Mouse (Mus musculus) ES-E14 (cell line): Measurements from ENCODE around the gene Sipa1l3.

Experiments
- CHD2 ChIP-seq: IDR thresholded peaks from 2 replicates; pipeline ENCODE4 v1.6.1; 2014; ENCODE audit warnings: mild to moderate bottlenecking, low read depth, low read length, inconsistent platforms
- HCFC1 ChIP-seq: IDR thresholded peaks from 2 replicates; pipeline ENCODE4 v1.6.1; 2012; ENCODE audit warnings: low read length, inconsistent platforms, borderline replicate concordance; ENCODE audit not compliant: insufficient read depth
- MAFK ChIP-seq: IDR thresholded peaks from 2 replicates; pipeline ENCODE4 v1.6.1; 2014; ENCODE audit warnings: mild to moderate bottlenecking, low read depth, low read length, inconsistent platforms; ENCODE audit not compliant: insufficient read depth
- ZC3H11A ChIP-seq: IDR thresholded peaks from 2 replicates; pipeline ENCODE4 v1.6.1; 2012; ENCODE audit warnings: low read depth, mild to moderate bottlenecking, inconsistent platforms, low read length, borderline replicate concordance

DNA sequence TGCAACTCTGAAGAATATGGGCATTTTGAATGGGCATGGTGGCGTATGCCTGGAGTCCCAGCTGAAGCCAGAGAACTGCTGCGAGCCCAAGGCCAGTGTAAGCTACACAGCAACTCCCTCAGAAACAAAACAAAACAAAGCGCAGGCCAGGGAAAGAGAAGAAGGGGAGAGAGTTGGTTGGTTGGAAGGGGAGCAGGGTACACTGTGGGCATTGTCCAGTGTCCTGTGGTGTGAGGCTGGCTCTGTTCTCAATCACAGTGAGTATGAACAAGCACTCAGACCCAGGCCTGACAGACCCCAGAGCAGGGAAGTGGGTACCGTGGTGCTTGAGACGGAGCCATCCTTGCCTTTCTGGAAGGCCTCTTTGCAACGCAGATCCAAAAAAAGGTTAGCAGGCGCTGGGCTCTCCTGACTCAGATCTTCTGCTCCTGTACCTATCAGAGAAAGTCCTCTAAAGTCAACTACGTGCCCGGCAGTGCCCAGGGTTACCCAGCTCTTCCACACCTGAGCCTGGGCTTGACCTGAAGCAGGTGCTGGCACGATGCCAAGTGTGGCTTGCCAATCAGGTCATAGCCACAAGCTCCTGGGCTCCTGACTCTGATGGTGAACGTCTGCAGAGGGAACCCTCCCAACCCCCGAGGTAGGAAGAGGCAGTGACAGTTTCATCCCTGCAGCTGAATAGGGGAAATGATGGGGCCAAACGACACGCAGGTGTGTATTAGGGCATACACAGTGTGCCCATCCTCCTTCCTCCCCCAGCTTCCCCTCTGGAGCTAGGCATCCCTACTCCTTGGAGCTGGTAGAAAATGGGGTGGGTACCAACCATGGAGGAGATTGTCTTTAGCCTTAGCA, 59.3 kb downstream of the Sipa1l3 start:
- TF ChIP-seq MAFK (no peak), HCFC1 (no peak), CHD2 (no peak), ZC3H11A (no peak)
